Mouse (Mus musculus): ENCODE results near the gene Aggf1.
"Not testable (repeated sequence)": the region's sequence is repeated elsewhere in the genome, so short reads cannot be mapped to it uniquely, and the experiment has no call there.

The Aggf1 gene

GRCm38 (mm10) chr13:95374701-95375553 is at the start of gene Aggf1:
Gene Aggf1 (minus strand): TSS chr13:95375352.
- peak; percentile 89 for DNase-seq

GRCm38 (mm10) chr13:95424932-95425331 is 49.8 kb upstream of the Aggf1 start:
- DNase-seq: no peak

- no peak for DNase-seq
These were observed 44.1 kb upstream of the Aggf1 start for GRCm38 (mm10) chr13:95419204-95419749.

- DNase-seq: no peak
These were observed 43.5 kb upstream of the Aggf1 start for GRCm38 (mm10) chr13:95418575-95419203.

- no peak for DNase-seq
These were observed 37.1 kb upstream of the Aggf1 start for GRCm38 (mm10) chr13:95412257-95412656.

GRCm38 (mm10) chr13:95393242-95393641 is 18.1 kb upstream of the Aggf1 start:
- DNase-seq: no peak

GRCm38 (mm10) chr13:95389866-95390865 is 15.0 kb upstream of the Aggf1 start:
- peak; percentile 68 for DNase-seq

GRCm38 (mm10) chr13:95388226-95388625 is 13.1 kb upstream of the Aggf1 start:
- DNase-seq: no peak

- no peak for DNase-seq
These were observed 7.3 kb upstream of the Aggf1 start for GRCm38 (mm10) chr13:95382418-95382817.

- no peak for DNase-seq
These were observed 3.5 kb upstream of the Aggf1 start for GRCm38 (mm10) chr13:95378696-95379095.

- not testable (repeated sequence) for DNase-seq
These were observed 1.6 kb upstream of the Aggf1 start for GRCm38 (mm10) chr13:95376689-95377289.

GRCm38 (mm10) chr13:95375554-95375914 is 382 bp upstream of the Aggf1 start:
- DNase-seq: no peak

- no peak for DNase-seq
These were observed 8.8 kb downstream of the Aggf1 start for GRCm38 (mm10) chr13:95366356-95366755.

GRCm38 (mm10) chr13:95363440-95363839 is 11.7 kb downstream of the Aggf1 start:
- DNase-seq: no peak

- no peak for DNase-seq
These were observed 16.9 kb downstream of the Aggf1 start for GRCm38 (mm10) chr13:95358223-95358622.

- DNase-seq: no peak
These were observed 26.7 kb downstream of the Aggf1 start for GRCm38 (mm10) chr13:95348476-95348875.

- peak; percentile 75 for DNase-seq
These were observed 28.0 kb downstream of the Aggf1 start for GRCm38 (mm10) chr13:95347018-95347696.

- no peak for DNase-seq
These were observed 29.3 kb downstream of the Aggf1 start for GRCm38 (mm10) chr13:95345869-95346268.

GRCm38 (mm10) chr13:95343470-95343869 is 31.7 kb downstream of the Aggf1 start:
- DNase-seq: no peak

GRCm38 (mm10) chr13:95336122-95336677 is 39.0 kb downstream of the Aggf1 start:
- DNase-seq: peak; percentile 74

Measured in cerebellum, adult 8-10 months (tissue).